Mouse (Mus musculus) hindbrain, postnatal 0 days (tissue): ENCODE data around the gene Parp14. TPM values are rescaled to one million over a fixed set of nuclear protein-coding genes. Genes with fewer than 3 reads are reported as not detected.
"Not testable (repeated sequence)": the region's sequence is repeated elsewhere in the genome, so short reads cannot be mapped to it uniquely, and the experiment has no call there.

ENCODE experiments used
- ATAC-seq: fragments of 200-750 bp; cut with Nextera tagmentation; 2 replicates; pipeline ENCODE4 v1.8.0; 2017; ENCODE audit warnings: mild to moderate bottlenecking, moderate TSS enrichment, moderate library complexity
- DNase-seq: peaks from one replicate; pipeline ENCODE4 v3.0.0-alpha.2; 2015; ENCODE audit warnings: low spot score
- H3K27ac ChIP-seq: fragments of 300-500 bp; sonication (generic); 2 replicates; pipeline ENCODE4 v1.5.1; 2014; ENCODE audit warnings: mild to moderate bottlenecking
- H3K27me3 ChIP-seq: fragments of 300-500 bp; sonication (generic); 2 replicates; pipeline ENCODE4 v1.6.1; 2014; ENCODE audit warnings: low read length, mixed read lengths; ENCODE audit not compliant: insufficient read depth
- H3K36me3 ChIP-seq: fragments of 300-500 bp; sonication (generic); 2 replicates; pipeline ENCODE4 v1.6.1; 2014; ENCODE audit warnings: low read length, mixed read lengths; ENCODE audit not compliant: insufficient read depth
- H3K4me1 ChIP-seq: fragments of 300-500 bp; sonication (generic); 2 replicates; pipeline ENCODE4 v1.6.1; 2014; ENCODE audit warnings: antibody characterized with exemption, low read length, mixed read lengths; ENCODE audit not compliant: insufficient read depth
- H3K4me2 ChIP-seq: fragments of 300-500 bp; sonication (generic); 2 replicates; pipeline ENCODE4 v1.6.1; 2014; ENCODE audit warnings: low read depth, mild to moderate bottlenecking, low read length, moderate library complexity, mixed read lengths
- H3K4me3 ChIP-seq: fragments of 300-500 bp; sonication (generic); 2 replicates; pipeline ENCODE4 v1.5.1; 2014; ENCODE audit warnings: low read length
- H3K9ac ChIP-seq: fragments of 300-500 bp; sonication (generic); replicated peaks from 2 replicates; pipeline ENCODE4 v1.6.1; 2014; ENCODE audit warnings: mild to moderate bottlenecking, low read length, moderate library complexity, mixed read lengths
- H3K9me3 ChIP-seq: fragments of 300-500 bp; sonication (generic); 2 replicates; pipeline ENCODE4 v1.6.1; 2016; ENCODE audit warnings: low read length, mixed read lengths
- CTCF ChIP-seq: IDR thresholded peaks from 2 replicates; pipeline ENCODE4 v1.5.1; 2016; ENCODE audit warnings: antibody characterized with exemption, control low read depth, low read depth
- WGBS: fragments of 180-500 bp; shearing (Covaris S2); extraction: QIAGEN DNeasy Blood & Tissue Kit; methylation state at CpG from one replicate; pipeline ENCODE4 v1.1.7; 2014; 5-methylcytosine and 5-hydroxymethylcytosine counted together
- polyA plus RNA-seq: library from polyadenylated mRNA; unstranded; fragments of >200 nt; fragmentation: Nextera tagmentation; extraction: Ambion mirVana; gene quantifications from 2 replicates; pipeline ENCODE4 v1.2.1, GENCODE M21; 2015
- total RNA-seq: library from RNA; depleted of rRNA; stranded (reverse); fragments of >200 nt; gene quantifications from 2 replicates; pipeline ENCODE4 v1.2.3, GENCODE M21; 2014

Gene Parp14
- total and polyA plus RNA-seq, 2 experiments from 2014 or later: 0.79 to 1.3 TPM

GRCm38 (mm10) chr16:35906887-35907286 is 35.5 kb upstream of the Parp14 start:
- Histone ChIP-seq H3K4me1 (no peaks in the 10 kb centered on the region), H3K27ac (no peak overlapping the region), H3K27me3 (no peaks in the 10 kb centered on the region), H3K4me3 (no peak overlapping the region), H3K4me2 (no peak overlapping the region), H3K36me3 (no peaks in the 10 kb centered on the region), H3K9me3 (no peaks in the 10 kb centered on the region), H3K9ac (no peak overlapping the region)
- WGBS: 57% methylated on average over 7 of the region's 7 CpGs
- no peak for ATAC-seq
- no peak for TF ChIP-seq CTCF
- no peak for DNase-seq

DNA sequence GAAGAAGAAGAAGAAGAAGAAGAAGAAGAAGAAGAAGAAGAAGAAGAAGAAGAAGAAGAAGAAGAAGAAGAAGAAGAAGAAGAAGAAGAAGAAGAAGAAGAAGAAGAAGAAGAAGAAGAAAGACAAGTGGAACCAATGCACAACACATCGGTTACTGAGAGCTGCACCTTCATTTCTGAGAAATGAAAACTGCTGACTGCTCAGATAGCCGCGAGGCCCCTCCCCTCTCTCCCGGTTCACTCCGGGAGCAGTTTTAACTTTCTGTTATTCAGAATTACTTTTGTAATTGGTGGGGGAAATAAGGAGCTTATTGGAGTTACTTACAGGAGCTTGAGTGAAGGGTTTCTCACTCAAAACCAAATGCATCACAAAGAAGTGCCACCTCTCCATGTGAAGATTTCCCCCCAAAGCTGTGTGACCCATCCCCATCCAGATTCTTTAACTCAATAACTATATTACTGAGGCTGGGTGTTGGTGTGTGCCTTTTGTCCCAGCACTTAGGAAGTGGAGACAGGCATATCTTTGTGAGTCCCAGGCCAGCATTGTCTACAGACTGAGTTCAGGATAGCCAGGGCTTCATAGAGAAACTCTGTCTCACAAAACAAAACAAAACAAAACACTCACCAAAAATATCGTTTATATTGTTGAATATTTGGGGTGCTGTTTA is 34.6 kb upstream of the Parp14 start:
- H3K4me2 ChIP-seq: no peak overlapping the region
- H3K4me1 ChIP-seq: no peaks in the 10 kb centered on the region
- no peaks in the 10 kb centered on the region for H3K9me3 ChIP-seq
- WGBS: 81% methylated on average over 6 of the region's 6 CpGs
- no peaks in the 10 kb centered on the region for H3K27me3 ChIP-seq
- ATAC-seq (no peak), DNase-seq (no peak)
- no peak overlapping the region for H3K27ac ChIP-seq
- no peak overlapping the region for H3K4me3 ChIP-seq
- no peak for TF ChIP-seq CTCF
- H3K36me3 ChIP-seq: no peaks in the 10 kb centered on the region
- no peak overlapping the region for H3K9ac ChIP-seq

DNA sequence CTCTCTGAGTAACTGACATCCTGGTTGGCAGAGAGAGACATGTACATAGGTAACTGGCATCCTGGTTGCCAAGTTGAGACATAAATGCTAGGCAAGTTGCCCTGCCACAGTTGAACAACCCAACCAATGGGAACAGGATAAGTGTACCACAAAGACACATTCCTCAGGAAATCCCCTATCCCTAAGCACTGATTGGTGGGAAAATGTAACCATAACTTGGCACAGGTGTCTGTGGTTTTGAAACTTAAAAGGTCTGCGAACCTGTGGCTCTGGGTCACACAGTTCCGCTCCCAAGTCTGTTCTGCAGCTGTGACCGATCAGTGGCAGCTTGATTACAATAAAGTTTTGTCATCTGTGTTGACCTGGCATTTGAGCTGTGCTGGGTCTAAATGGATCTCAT is 34.0 kb upstream of the Parp14 start:
- no peak for TF ChIP-seq CTCF
- Histone ChIP-seq H3K4me3 (no peak overlapping the region), H3K4me2 (no peak overlapping the region), H3K36me3 (no peaks in the 10 kb centered on the region), H3K9me3 (no peaks in the 10 kb centered on the region), H3K27ac (no peak overlapping the region), H3K4me1 (no peaks in the 10 kb centered on the region), H3K9ac (no peak overlapping the region), H3K27me3 (no peaks in the 10 kb centered on the region)
- no peak for ATAC-seq
- 89% methylated on average over 3 of the region's 3 CpGs for WGBS
- DNase-seq: no peak

DNA sequence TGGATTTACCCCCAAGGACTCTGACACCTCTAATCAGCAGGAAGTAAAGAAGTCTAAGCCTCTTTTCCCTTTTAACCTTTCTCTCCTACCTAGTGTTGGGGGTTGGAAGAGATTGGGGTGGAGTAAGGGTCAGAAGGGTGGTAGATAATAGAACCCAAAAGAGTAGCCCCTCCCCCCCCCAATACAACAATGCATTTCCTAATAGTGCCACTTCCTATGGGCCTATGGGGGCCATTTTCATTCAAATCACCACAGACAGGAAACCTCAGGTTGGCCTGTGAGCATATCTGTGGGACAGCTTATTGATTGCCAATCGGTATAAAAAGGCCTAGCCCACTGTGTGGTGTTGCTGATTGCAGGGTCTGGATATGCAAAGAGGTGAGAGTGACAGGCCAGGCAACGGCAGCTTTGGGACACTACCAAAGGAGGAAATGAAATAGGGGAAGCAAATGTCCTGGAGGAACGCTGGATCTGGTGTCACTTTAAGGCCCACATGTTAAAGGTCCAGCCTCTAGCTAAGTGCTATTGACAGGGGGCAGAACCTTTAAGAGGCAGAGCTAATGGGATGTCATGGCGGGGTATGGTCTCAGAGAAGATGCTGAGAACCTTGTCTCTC is 32.9 kb upstream of the Parp14 start:
- Histone ChIP-seq H3K4me1 (no peaks in the 10 kb centered on the region), H3K4me3 (no peak overlapping the region), H3K27me3 (no peaks in the 10 kb centered on the region), H3K9me3 (no peaks in the 10 kb centered on the region), H3K27ac (no peak overlapping the region), H3K9ac (no peak overlapping the region), H3K4me2 (no peak overlapping the region), H3K36me3 (no peaks in the 10 kb centered on the region)
- WGBS: 78% methylated on average over 4 of the region's 4 CpGs
- TF ChIP-seq CTCF: no peak
- ATAC-seq: no peak
- no peak for DNase-seq

- TF ChIP-seq CTCF: no peak
- H3K27ac ChIP-seq: no peak overlapping the region
- H3K4me2 ChIP-seq: no peak overlapping the region
- H3K9ac ChIP-seq: no peak overlapping the region
- no peaks in the 10 kb centered on the region for H3K27me3 ChIP-seq
- H3K4me3 ChIP-seq: no peak overlapping the region
- H3K4me1 ChIP-seq: no peaks in the 10 kb centered on the region
- WGBS: 80% methylated on average over 6 of the region's 6 CpGs
- no peaks in the 10 kb centered on the region for H3K9me3 ChIP-seq
- DNase-seq (no peak), ATAC-seq (no peak)
- no peaks in the 10 kb centered on the region for H3K36me3 ChIP-seq
Measured at GRCm38 (mm10) chr16:35903014-35903640, 31.8 kb upstream of the Parp14 start.

DNA sequence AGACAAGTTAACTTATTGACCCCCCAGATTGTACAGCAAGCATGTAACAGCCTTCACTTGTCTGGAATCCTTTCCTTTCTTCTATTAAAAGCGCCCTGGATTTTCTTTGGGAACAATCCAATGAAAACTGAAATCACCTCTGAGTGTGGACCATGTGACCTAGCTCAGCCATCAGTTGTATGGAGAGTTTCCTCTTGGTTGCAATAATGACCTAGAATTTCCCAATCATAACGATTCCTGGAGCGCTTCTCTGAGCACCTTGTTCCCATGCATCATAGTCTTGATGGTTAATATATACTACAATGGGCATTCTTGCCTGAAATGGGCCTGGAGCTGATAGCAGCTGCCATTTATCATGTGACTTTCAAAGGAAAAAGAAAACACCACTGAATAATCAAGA is 29.2 kb upstream of the Parp14 start:
- no peak for ATAC-seq
- H3K4me3 ChIP-seq: no peak overlapping the region
- H3K9me3 ChIP-seq: no peaks in the 10 kb centered on the region
- WGBS: 86% methylated on average over 3 of the region's 3 CpGs
- no peak for TF ChIP-seq CTCF
- H3K9ac ChIP-seq: no peak overlapping the region
- H3K4me2 ChIP-seq: no peak overlapping the region
- no peak for DNase-seq
- no peak overlapping the region for H3K27ac ChIP-seq
- no peaks in the 10 kb centered on the region for H3K36me3 ChIP-seq
- H3K4me1 ChIP-seq: no peaks in the 10 kb centered on the region
- no peaks in the 10 kb centered on the region for H3K27me3 ChIP-seq

GRCm38 (mm10) chr16:35894997-35895396 is 23.7 kb upstream of the Parp14 start:
- H3K36me3 ChIP-seq: no peaks in the 10 kb centered on the region
- H3K9ac ChIP-seq: no peak overlapping the region
- no peak overlapping the region for H3K27ac ChIP-seq
- no peaks in the 10 kb centered on the region for H3K9me3 ChIP-seq
- H3K4me3 ChIP-seq: no peak overlapping the region
- H3K27me3 ChIP-seq: no peaks in the 10 kb centered on the region
- TF ChIP-seq CTCF: no peak
- ATAC-seq (no peak), DNase-seq (no peak)
- H3K4me2 ChIP-seq: no peak overlapping the region
- H3K4me1 ChIP-seq: no peaks in the 10 kb centered on the region
- 47% methylated on average over 6 of the region's 6 CpGs for WGBS

GRCm38 (mm10) chr16:35891603-35892002 is 20.3 kb upstream of the Parp14 start:
- H3K9ac ChIP-seq, H3K4me3 ChIP-seq, H3K27me3 ChIP-seq, H3K9me3 ChIP-seq, H3K27ac ChIP-seq, DNase-seq, ATAC-seq, H3K4me1 ChIP-seq, H3K36me3 ChIP-seq, H3K4me2 ChIP-seq: not testable (repeated sequence)
- 67% methylated on average over 5 of the region's 5 CpGs for WGBS
